8 mouse cellular contexts compared by ENCODE assay signal in the genomic region with DNA sequence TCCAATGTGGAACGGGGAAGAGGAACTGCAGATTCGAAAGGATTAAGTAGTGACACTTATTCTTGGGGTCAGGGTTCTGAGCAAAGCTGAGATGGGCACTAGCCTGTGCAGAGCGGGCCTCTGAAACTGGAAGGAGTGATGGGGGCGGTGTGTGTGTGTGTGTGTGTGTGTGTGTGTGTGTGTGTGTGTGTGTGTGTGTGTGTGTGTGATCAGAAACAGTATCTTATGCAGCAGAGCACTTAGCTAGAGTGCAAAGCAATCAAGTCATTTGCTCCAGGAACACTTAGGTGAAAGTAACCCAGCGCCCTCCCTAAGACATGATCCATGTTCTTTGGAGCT. TPM values are rescaled to one million over a fixed set of nuclear protein-coding genes. Genes with fewer than 3 reads are reported as not detected.
DNase-seq lines count a peak whose midpoint lies in the region; ATAC-seq and TF ChIP-seq lines count a peak whose summit lies in the region.

No protein-coding gene starts in this region.

- no peak for ATAC-seq in kidney, embryonic 14.5 days (ENCODE audit: low FRiP score, low TSS enrichment)
- ATAC-seq in kidney, postnatal 0 days (replicated peaks; ENCODE audit: low FRiP score, low read depth) = no peak
- no peak for ATAC-seq in neural tube, embryonic 13.5 days (ENCODE audit: low read depth)
- no peak for ATAC-seq in frontal cortex, adult (ENCODE audit: low TSS enrichment)

- H3K9me3 ChIP-seq in kidney, embryonic 14.5 days (ENCODE audit: control insufficient read depth, low read length) = no peaks in the 10 kb centered on the region
- H3K9me3 ChIP-seq in ES-Bruce4 (replicated peaks; ENCODE audit: control insufficient read depth, insufficient read depth, low read length, poor library complexity, severe bottlenecking) = no peaks in the 10 kb centered on the region
- H3K9me3 ChIP-seq in embryonic facial prominence, embryonic 10.5 days = no peaks in the 10 kb centered on the region
- H3K9me3 ChIP-seq in kidney, postnatal 0 days (replicated peaks; ENCODE audit: low read length) = no peaks in the 10 kb centered on the region
- H3K9me3 ChIP-seq in neural tube, embryonic 13.5 days = no peaks in the 10 kb centered on the region

- no peak for DNase-seq in kidney, adult 9 months
- no peak for DNase-seq in embryonic facial prominence, embryonic 10.5 days (ENCODE audit: low spot score)
- no peak for DNase-seq in kidney, postnatal 0 days (ENCODE audit: low spot score)
- DNase-seq in thymus, postnatal 36 days = no peak

- peaks cover 3% of the 10 kb centered on the region for H3K4me1 ChIP-seq in kidney, embryonic 14.5 days (ENCODE audit: control insufficient read depth, insufficient read depth, low read length)
- H3K4me1 ChIP-seq in ES-Bruce4 (ENCODE audit: control insufficient read depth, insufficient read depth, low read length) = no peaks in the 10 kb centered on the region
- H3K4me1 ChIP-seq in embryonic facial prominence, embryonic 10.5 days = peaks cover 27% of the 10 kb centered on the region
- no peaks in the 10 kb centered on the region; the same call in 1 of the 2 replicates for H3K4me1 ChIP-seq in kidney, postnatal 0 days (replicated peaks; ENCODE audit: insufficient read depth, low read length)
- H3K4me1 ChIP-seq in neural tube, embryonic 13.5 days (replicated peaks) = peaks cover 49% of the 10 kb centered on the region

- TF ChIP-seq EP300 in ES-Bruce4 (IDR thresholded peaks at IDR 0.05; ENCODE audit: insufficient read depth, low read depth, low read length) = no peak

- H3K27ac ChIP-seq in kidney, embryonic 14.5 days (ENCODE audit: low read depth, low read length) = 0 out of 2 replicates have a peak overlapping the region, but pooled peaks have one; percentile 92
- H3K27ac ChIP-seq in ES-Bruce4 (ENCODE audit: insufficient read depth, low read length) = no peak overlapping the region
- H3K27ac ChIP-seq in embryonic facial prominence, embryonic 10.5 days (replicated peaks) = peak overlapping the region; percentile 92; the same call in 1 of the 2 replicates
- H3K27ac ChIP-seq in kidney, postnatal 0 days = peak overlapping the region; percentile 97; the same call in 1 of the 2 replicates
- H3K27ac ChIP-seq in neural tube, embryonic 13.5 days (replicated peaks) = peak overlapping the region; percentile 99

- H3K9ac ChIP-seq in kidney, embryonic 14.5 days (ENCODE audit: low read depth, low read length) = peak overlapping the region; percentile 89
- H3K9ac ChIP-seq in ES-Bruce4 (ENCODE audit: low read depth, poor library complexity, severe bottlenecking) = peak overlapping the region; percentile 74; the same call in 1 of the 2 replicates
- H3K9ac ChIP-seq in kidney, postnatal 0 days (ENCODE audit: low read depth, low read length) = peak overlapping the region; percentile 92; the same call in 1 of the 2 replicates
- peak overlapping the region; percentile 95 for H3K9ac ChIP-seq in neural tube, embryonic 13.5 days

- TF ChIP-seq CTCF in ES-Bruce4 (IDR thresholded peaks at IDR 0.05; ENCODE audit: low read depth, low read length) = no peak
- TF ChIP-seq CTCF in kidney, postnatal 0 days (IDR thresholded peaks at IDR 0.05; ENCODE audit: low read depth) = no peak

- no peaks in the 10 kb centered on the region for H3K27me3 ChIP-seq in kidney, embryonic 14.5 days (ENCODE audit: control insufficient read depth, insufficient read depth, low read length)
- no peaks in the 10 kb centered on the region for H3K27me3 ChIP-seq in ES-Bruce4 (ENCODE audit: control insufficient read depth, insufficient read depth, low read length, poor library complexity, severe bottlenecking)
- no peaks in the 10 kb centered on the region for H3K27me3 ChIP-seq in embryonic facial prominence, embryonic 10.5 days (replicated peaks; ENCODE audit: low read depth, poor library complexity, severe bottlenecking)
- H3K27me3 ChIP-seq in kidney, postnatal 0 days (ENCODE audit: insufficient read depth, low read length) = no peaks in the 10 kb centered on the region
- no peaks in the 10 kb centered on the region for H3K27me3 ChIP-seq in neural tube, embryonic 13.5 days

- no peak for TF ChIP-seq POLR2A in ES-Bruce4 (IDR thresholded peaks at IDR 0.05; ENCODE audit: insufficient read depth, low read length)

- no peaks in the 10 kb centered on the region for H3K36me3 ChIP-seq in kidney, embryonic 14.5 days (ENCODE audit: control insufficient read depth, insufficient read depth, low read length)
- H3K36me3 ChIP-seq in ES-Bruce4 (ENCODE audit: control insufficient read depth, insufficient read depth, low read length, poor library complexity, severe bottlenecking) = no peaks in the 10 kb centered on the region
- no peaks in the 10 kb centered on the region for H3K36me3 ChIP-seq in embryonic facial prominence, embryonic 10.5 days (replicated peaks)
- H3K36me3 ChIP-seq in kidney, postnatal 0 days (ENCODE audit: insufficient read depth, low read length) = no peaks in the 10 kb centered on the region
- no peaks in the 10 kb centered on the region for H3K36me3 ChIP-seq in neural tube, embryonic 13.5 days

- WGBS in kidney, embryonic 14.5 days = 6% methylated on average over 5 of the region's 5 CpGs
- 7% methylated on average over 5 of the region's 5 CpGs for WGBS in embryonic facial prominence, embryonic 10.5 days
- 4% methylated on average over 5 of the region's 5 CpGs for WGBS in kidney, postnatal 0 days
- 10% methylated on average over 4 of the region's 5 CpGs for WGBS in neural tube, embryonic 13.5 days

- H3K4me3 ChIP-seq in kidney, embryonic 14.5 days (ENCODE audit: low read length) = peak overlapping the region; percentile 88
- peak overlapping the region; percentile 54 for H3K4me3 ChIP-seq in ES-Bruce4 (ENCODE audit: low read depth, low read length)
- H3K4me3 ChIP-seq in embryonic facial prominence, embryonic 10.5 days = peak overlapping the region; percentile 92
- peak overlapping the region; percentile 93 for H3K4me3 ChIP-seq in kidney, postnatal 0 days (replicated peaks; ENCODE audit: low read depth, low read length)
- H3K4me3 ChIP-seq in neural tube, embryonic 13.5 days = peak overlapping the region; percentile 92

- H3K4me2 ChIP-seq in kidney, embryonic 14.5 days (replicated peaks; ENCODE audit: low read depth, low read length) = peak overlapping the region; percentile 72
- peak overlapping the region; percentile 88 for H3K4me2 ChIP-seq in kidney, postnatal 0 days (ENCODE audit: low read length)
- H3K4me2 ChIP-seq in neural tube, embryonic 13.5 days = peak overlapping the region; percentile 68

RNA-seq across cellular contexts. Expression of gene Ppp3ca, which starts 2.0 kb away (rescaled TPM):
- 61.1 and 76.7 TPM in 2 replicates for polyA plus RNA-seq in kidney, embryonic 14.5 days (2014; fragmentation: Nextera tagmentation; extraction: Ambion mirVana)
- 28.1 and 29.4 TPM in 2 replicates for polyA plus RNA-seq in ES-Bruce4 (2011; ENCODE audit: insufficient read depth, insufficient read length, low read depth, missing spikeins)
- 27.9 and 32.2 TPM in 2 replicates for polyA plus RNA-seq in embryonic facial prominence, embryonic 10.5 days (2016; fragmentation: Nextera tagmentation; extraction: Ambion mirVana)
- 60.7 and 66.1 TPM in 2 replicates for polyA plus RNA-seq in kidney, postnatal 0 days (2015; fragmentation: Nextera tagmentation; extraction: Ambion mirVana)
- 142 and 160 TPM in 2 replicates for polyA plus RNA-seq in neural tube, embryonic 13.5 days (2015; fragmentation: Nextera tagmentation; extraction: Ambion mirVana)
